Mouse (Mus musculus) 3T3-L1 (cell line): ENCODE data around the gene Gm14326.
A peak's percentile ranks its signal among the peaks of the same experiment; 100 is the strongest.
"Not testable (repeated sequence)": the region's sequence is repeated elsewhere in the genome, so short reads cannot be mapped to it uniquely, and the experiment has no call there.

Experiments
- DNase-seq: peaks from one replicate; pipeline ENCODE4 v3.0.0-alpha.2; 2015; ENCODE audit warnings: low read depth, low spot score

Gene Gm14326

DNA sequence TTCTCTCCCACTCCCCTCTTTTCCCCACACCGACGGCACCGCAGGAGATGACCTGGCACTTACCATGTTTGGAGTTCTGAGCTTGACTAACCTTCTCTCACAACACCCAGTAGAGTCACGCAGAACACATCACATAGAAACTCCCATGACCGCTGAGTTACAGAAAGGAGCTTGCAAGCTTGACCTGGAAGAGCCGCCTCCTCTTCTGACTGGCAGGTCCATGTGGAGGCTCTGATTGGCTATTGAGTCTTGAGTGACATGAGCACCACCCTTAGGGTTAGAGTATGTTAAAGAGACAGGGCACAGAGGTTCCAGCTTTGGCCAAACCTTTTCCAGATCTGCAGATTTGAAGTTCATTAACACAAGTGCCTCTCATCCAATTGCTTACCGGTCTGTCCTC is at the start of gene Gm14326:
Gm14326 (minus strand) TSS at position 153 of the 400 bp plus-strand sequence.
- DNase-seq, result peak; percentile 61

DNA sequence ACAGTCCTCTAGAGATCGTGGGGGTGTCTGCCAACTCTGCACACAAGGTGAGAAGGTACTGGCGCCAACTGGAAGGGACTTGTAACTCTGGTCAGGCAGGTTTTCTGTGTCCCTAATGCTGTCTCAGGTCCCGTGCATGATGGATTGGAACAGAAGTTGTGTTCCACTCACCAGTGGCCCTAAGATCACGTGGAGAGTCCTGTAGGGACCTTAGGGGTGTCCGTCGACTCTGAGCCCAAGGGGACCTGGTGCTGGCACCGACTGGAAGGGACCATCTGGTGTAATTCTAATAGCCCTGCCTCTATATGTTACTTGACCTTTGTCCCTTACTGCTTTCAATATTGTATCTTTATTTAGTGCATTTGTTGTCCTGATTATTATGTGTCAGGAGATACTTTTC is 17.7 kb upstream of the Gm14326 start:
- DNase-seq, result not testable (repeated sequence)

DNA sequence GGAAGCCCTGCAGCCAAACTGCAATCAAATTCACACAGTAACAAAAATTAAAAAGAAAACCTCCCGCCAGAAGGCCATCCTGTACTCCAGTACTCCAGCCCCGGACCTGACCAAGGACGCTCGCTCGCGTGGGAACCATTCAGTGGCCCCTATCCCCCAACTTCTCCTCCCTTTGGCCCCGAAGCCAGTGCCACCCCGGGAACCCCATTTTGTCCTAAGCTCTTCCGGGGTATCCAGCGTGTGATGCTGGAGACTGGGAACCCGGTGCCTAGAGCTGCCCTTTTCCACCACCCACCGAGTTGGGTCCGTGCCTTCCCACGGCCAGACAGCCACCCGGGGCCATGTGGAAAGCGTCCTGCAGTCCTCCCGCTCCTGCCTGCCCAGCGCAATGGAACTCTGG is 363 bp downstream of the Gm14326 start:
- peak; percentile 18 for DNase-seq

DNA sequence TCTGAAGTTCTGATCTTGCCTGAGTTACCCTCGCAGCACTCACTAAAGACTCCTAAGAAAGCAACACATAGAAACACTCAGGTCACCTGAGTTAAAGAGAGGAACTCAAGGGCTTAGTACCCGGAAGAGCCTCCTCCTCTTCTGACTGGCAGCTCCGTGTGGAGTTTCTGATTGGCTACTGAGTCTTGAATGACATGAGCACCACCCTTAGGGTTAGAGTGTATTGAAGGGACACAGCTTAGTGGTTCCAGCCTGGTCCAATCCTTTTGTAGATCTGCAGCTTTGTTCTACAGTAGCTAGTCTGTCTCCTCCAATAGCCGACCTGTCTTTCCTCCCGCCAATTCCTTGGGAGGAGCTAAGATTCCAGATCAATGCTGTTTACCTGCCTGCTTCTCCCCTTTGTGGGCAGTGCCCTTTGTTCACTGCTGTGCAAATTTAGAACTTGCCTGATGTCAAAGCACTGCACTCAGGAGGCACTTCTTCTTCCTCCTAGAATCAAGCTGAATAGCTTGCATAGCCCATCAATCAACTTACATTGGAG is 31.5 kb downstream of the Gm14326 start, which contains the start of gene Zfp972:
Zfp972 (minus strand) TSS at position 51 of the 541 bp plus-strand sequence.
- DNase-seq, result peak; percentile 7

DNA sequence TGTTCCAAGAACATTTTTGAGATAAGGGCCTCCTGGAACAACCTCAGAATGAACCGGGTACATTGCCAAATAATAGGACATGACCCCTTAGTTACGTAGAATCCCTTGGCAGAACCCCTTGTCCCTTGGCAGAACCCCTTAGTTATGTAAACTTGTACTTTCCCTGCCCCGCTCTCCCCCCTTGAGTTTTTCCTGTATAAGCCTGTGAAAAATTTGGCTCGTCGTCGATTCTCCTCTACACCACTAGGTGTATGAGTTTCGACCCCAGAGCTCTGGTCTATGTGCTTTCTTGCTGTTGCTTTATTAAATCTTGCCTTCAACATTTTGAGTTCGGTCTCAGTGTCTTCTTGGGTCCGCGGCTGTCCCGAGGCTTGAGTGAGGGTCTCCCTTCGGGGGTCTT is 53.8 kb downstream of the Gm14326 start:
- not testable (repeated sequence) for DNase-seq

DNA sequence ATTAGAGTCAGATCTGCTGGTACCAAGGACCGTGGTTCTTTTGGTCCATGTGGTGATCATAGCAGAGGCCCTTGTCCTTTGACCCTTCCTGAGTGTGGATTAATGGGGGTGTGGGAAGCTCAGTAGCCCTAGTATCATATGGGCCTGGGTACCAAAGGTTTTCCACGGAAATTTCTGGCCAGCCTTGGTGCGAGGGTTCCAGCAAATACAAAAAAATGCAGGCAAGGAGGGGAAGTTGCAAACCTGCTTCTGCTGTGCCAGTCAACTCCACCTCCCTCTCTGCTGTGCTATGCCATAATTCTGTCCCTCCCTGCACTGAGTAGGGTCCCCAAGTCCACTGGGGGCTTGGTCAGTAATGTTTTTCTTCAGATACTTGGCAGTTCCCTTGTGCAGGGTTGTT is 58.9 kb downstream of the Gm14326 start:
- DNase-seq, result not testable (repeated sequence)

DNA sequence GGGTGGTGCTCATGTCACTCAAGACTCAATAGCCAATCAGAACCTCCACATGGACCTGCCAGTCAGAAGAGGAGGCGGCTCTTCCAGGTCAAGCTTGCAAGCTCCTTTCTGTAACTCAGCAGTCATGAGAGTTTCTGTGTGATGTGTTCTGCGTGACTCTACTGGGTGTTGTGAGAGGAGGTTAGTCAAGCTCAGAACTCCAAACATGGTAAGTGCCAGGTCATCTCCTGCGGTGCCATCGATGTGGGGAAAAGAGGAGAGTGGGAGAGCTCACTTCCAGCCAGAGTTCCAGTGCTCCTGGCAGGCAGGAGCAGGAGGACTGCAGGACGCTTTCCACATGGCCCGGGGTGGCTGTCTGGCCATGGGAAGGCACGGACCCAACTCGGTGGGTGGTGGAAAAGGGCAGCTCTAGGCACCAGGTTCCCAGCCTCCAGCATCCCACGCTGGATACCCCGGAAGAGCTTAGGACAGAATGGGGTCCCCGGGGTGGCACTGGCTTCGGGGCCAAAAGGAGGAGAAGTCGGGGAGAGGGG is 60.0 kb downstream of the Gm14326 start, which contains the start of gene Gm14327:
Gm14327 (plus strand) TSS at position 51 of the 533 bp plus-strand sequence.
- DNase-seq, result peak; percentile 4

DNA sequence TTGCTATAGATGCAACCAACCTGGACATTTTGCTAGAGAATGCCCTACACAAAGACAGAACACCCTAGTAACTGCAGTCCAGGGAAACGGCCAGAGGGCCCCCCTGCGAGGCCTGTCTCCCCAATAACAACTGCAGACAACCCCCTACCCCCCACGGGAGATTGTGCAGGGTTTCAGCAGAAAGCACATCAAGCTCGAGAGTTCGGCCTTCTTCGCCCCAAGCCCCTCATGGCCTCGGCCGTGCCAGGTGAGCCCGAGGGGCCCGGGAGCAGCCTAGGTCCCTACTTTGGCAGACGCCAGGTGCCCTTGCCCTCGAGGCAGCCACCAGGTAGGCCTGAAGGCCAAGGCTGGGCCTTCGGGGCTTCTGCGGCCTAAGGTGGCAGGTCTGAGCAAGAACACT is 69.4 kb downstream of the Gm14326 start:
- DNase-seq, result not testable (repeated sequence)
